Mouse (Mus musculus) hindbrain, embryonic 16.5 days (tissue): ENCODE measurements around the gene Fance. TPM values are rescaled to one million over a fixed set of nuclear protein-coding genes. Genes with fewer than 3 reads are reported as not detected.

ENCODE experiments used
- ATAC-seq: fragments of 200-750 bp; cut with Nextera tagmentation; 2 replicates; pipeline ENCODE4 v1.8.0; 2017; ENCODE audit warnings: moderate TSS enrichment, moderate library complexity
- H3K27ac ChIP-seq: fragments of 300-500 bp; sonication (generic); 2 replicates; pipeline ENCODE4 v1.5.1; 2014; ENCODE audit warnings: low read depth, mild to moderate bottlenecking, control low read depth, low read length, moderate library complexity
- H3K27me3 ChIP-seq: fragments of 300-500 bp; sonication (generic); replicated peaks from 2 replicates; pipeline ENCODE4 v1.6.1; 2014; ENCODE audit warnings: low read length; ENCODE audit not compliant: control insufficient read depth, insufficient read depth
- H3K36me3 ChIP-seq: fragments of 300-500 bp; sonication (generic); 2 replicates; pipeline ENCODE4 v1.6.1; 2014; ENCODE audit warnings: mild to moderate bottlenecking, low read length, moderate library complexity, mixed read lengths; ENCODE audit not compliant: control insufficient read depth, insufficient read depth
- H3K4me1 ChIP-seq: fragments of 300-500 bp; sonication (generic); 2 replicates; pipeline ENCODE4 v1.6.1; 2014; ENCODE audit warnings: low read depth, low read length; ENCODE audit not compliant: control insufficient read depth, insufficient read depth
- H3K4me2 ChIP-seq: fragments of 300-500 bp; sonication (generic); 2 replicates; pipeline ENCODE4 v1.6.1; 2014; ENCODE audit warnings: mild to moderate bottlenecking, low read length, control low read depth, moderate library complexity
- H3K4me3 ChIP-seq: fragments of 300-500 bp; sonication (generic); 2 replicates; pipeline ENCODE4 v1.5.1; 2014; ENCODE audit warnings: mild to moderate bottlenecking, low read length, control low read depth, moderate library complexity
- H3K9ac ChIP-seq: fragments of 300-500 bp; sonication (generic); 2 replicates; pipeline ENCODE4 v1.6.1; 2014; ENCODE audit warnings: low read depth, mild to moderate bottlenecking, control low read depth, low read length, moderate library complexity
- H3K9me3 ChIP-seq: fragments of 300-500 bp; sonication (generic); 2 replicates; pipeline ENCODE4 v1.6.1; 2014; ENCODE audit warnings: mild to moderate bottlenecking, low read length, moderate library complexity; ENCODE audit not compliant: control insufficient read depth
- WGBS: fragments of 180-500 bp; shearing (Covaris S2); extraction: QIAGEN DNeasy Blood & Tissue Kit; methylation state at CpG from one replicate; pipeline ENCODE4 v1.1.7; 2014; 5-methylcytosine and 5-hydroxymethylcytosine counted together
- polyA plus RNA-seq: library from polyadenylated mRNA; unstranded; fragments of >200 nt; fragmentation: Nextera tagmentation; extraction: Ambion mirVana; gene quantifications from 2 replicates; pipeline ENCODE4 v1.2.1, GENCODE M21; 2015

The Fance gene
- polyA plus RNA-seq, 1 experiment from 2014 or later: 25.0 TPM

GRCm38 (mm10) chr17:28287578-28287977 lies 25.7 kb upstream of the Fance start:
- no peak overlapping the region for H3K4me2 ChIP-seq
- H3K9ac ChIP-seq: no peak overlapping the region
- H3K4me1 ChIP-seq: peaks cover 6% of the 10 kb centered on the region; the same call in 1 of the 2 replicates
- H3K27me3 ChIP-seq: no peaks in the 10 kb centered on the region
- ATAC-seq: no peak
- H3K4me3 ChIP-seq: no peak overlapping the region
- WGBS: 63% methylated on average over 8 of the region's 8 CpGs
- no peaks in the 10 kb centered on the region for H3K9me3 ChIP-seq
- no peaks in the 10 kb centered on the region for H3K36me3 ChIP-seq
- H3K27ac ChIP-seq: no peak overlapping the region

GRCm38 (mm10) chr17:28287980-28288379 lies 25.3 kb upstream of the Fance start:
- no peak for ATAC-seq
- H3K4me2 ChIP-seq: no peak overlapping the region
- no peak overlapping the region for H3K9ac ChIP-seq
- H3K27me3 ChIP-seq: no peaks in the 10 kb centered on the region
- peaks cover 6% of the 10 kb centered on the region; the same call in 1 of the 2 replicates for H3K4me1 ChIP-seq
- H3K9me3 ChIP-seq: no peaks in the 10 kb centered on the region
- 69% methylated on average over 5 of the region's 5 CpGs for WGBS
- no peak overlapping the region for H3K4me3 ChIP-seq
- H3K27ac ChIP-seq: no peak overlapping the region
- H3K36me3 ChIP-seq: no peaks in the 10 kb centered on the region

- Histone ChIP-seq H3K27me3 (no peaks in the 10 kb centered on the region), H3K27ac (no peak overlapping the region), H3K4me1 (peaks cover 13% of the 10 kb centered on the region), H3K4me3 (no peak overlapping the region), H3K9me3 (no peaks in the 10 kb centered on the region), H3K36me3 (no peaks in the 10 kb centered on the region), H3K4me2 (no peak overlapping the region), H3K9ac (no peak overlapping the region)
- peak; percentile 58; the same call in 1 of the 2 replicates for ATAC-seq
- WGBS: 73% methylated on average over 3 of the region's 3 CpGs
These were observed 23.1 kb upstream of the Fance start for GRCm38 (mm10) chr17:28290262-28290661.

- H3K9ac ChIP-seq: no peak overlapping the region
- H3K27ac ChIP-seq: no peak overlapping the region
- WGBS: 80% methylated on average over 11 of the region's 11 CpGs
- no peaks in the 10 kb centered on the region for H3K27me3 ChIP-seq
- peaks cover 13% of the 10 kb centered on the region for H3K4me1 ChIP-seq
- ATAC-seq: no peak
- H3K36me3 ChIP-seq: no peaks in the 10 kb centered on the region
- H3K4me2 ChIP-seq: no peak overlapping the region
- H3K9me3 ChIP-seq: no peaks in the 10 kb centered on the region
- no peak overlapping the region for H3K4me3 ChIP-seq
These were observed 22.6 kb upstream of the Fance start for GRCm38 (mm10) chr17:28290671-28291070.

- no peaks in the 10 kb centered on the region for H3K27me3 ChIP-seq
- H3K9me3 ChIP-seq: no peaks in the 10 kb centered on the region
- H3K36me3 ChIP-seq: no peaks in the 10 kb centered on the region
- no peak overlapping the region for H3K9ac ChIP-seq
- peaks cover 7% of the 10 kb centered on the region for H3K4me1 ChIP-seq
- 89% methylated on average over 7 of the region's 7 CpGs for WGBS
- no peak overlapping the region for H3K27ac ChIP-seq
- H3K4me3 ChIP-seq: no peak overlapping the region
- no peak for ATAC-seq
- no peak overlapping the region for H3K4me2 ChIP-seq
These were observed 22.0 kb upstream of the Fance start for GRCm38 (mm10) chr17:28291346-28291745.

- 89% methylated on average over 4 of the region's 4 CpGs for WGBS
- Histone ChIP-seq H3K4me1 (peaks cover 7% of the 10 kb centered on the region), H3K4me3 (no peak overlapping the region), H3K4me2 (no peak overlapping the region), H3K36me3 (no peaks in the 10 kb centered on the region), H3K9ac (peak overlapping the region; percentile 22; the same call in 1 of the 2 replicates), H3K9me3 (no peaks in the 10 kb centered on the region), H3K27me3 (no peaks in the 10 kb centered on the region), H3K27ac (no peak overlapping the region)
- no peak for ATAC-seq
These were observed 19.6 kb upstream of the Fance start for GRCm38 (mm10) chr17:28293716-28294115.

- H3K9ac ChIP-seq: peak overlapping the region; percentile 13; the same call in 1 of the 2 replicates
- H3K4me2 ChIP-seq: no peak overlapping the region
- H3K9me3 ChIP-seq: no peaks in the 10 kb centered on the region
- no peaks in the 10 kb centered on the region for H3K27me3 ChIP-seq
- H3K4me3 ChIP-seq: no peak overlapping the region
- ATAC-seq: no peak
- peaks cover 7% of the 10 kb centered on the region for H3K4me1 ChIP-seq
- peaks cover 2% of the 10 kb centered on the region for H3K36me3 ChIP-seq
- 55% methylated on average over 17 of the region's 17 CpGs for WGBS
- H3K27ac ChIP-seq: peak overlapping the region; percentile 29; the same call in 1 of the 2 replicates
These were observed 18.6 kb upstream of the Fance start for GRCm38 (mm10) chr17:28294449-28295333.

GRCm38 (mm10) chr17:28298888-28299287 lies 14.4 kb upstream of the Fance start:
- Histone ChIP-seq H3K36me3 (peaks cover 2% of the 10 kb centered on the region), H3K4me1 (peaks cover 7% of the 10 kb centered on the region), H3K27me3 (no peaks in the 10 kb centered on the region), H3K4me3 (no peak overlapping the region), H3K4me2 (no peak overlapping the region), H3K9me3 (no peaks in the 10 kb centered on the region), H3K27ac (no peak overlapping the region), H3K9ac (no peak overlapping the region)
- no peak for ATAC-seq
- 93% methylated on average over 17 of the region's 17 CpGs for whole genome bisulfite sequencing

- Histone ChIP-seq H3K4me2 (no peak overlapping the region), H3K4me1 (peaks cover 5% of the 10 kb centered on the region), H3K9ac (no peak overlapping the region), H3K27me3 (no peaks in the 10 kb centered on the region), H3K27ac (no peak overlapping the region; the same call in 1 of the 2 replicates), H3K9me3 (no peaks in the 10 kb centered on the region), H3K36me3 (peaks cover 2% of the 10 kb centered on the region), H3K4me3 (no peak overlapping the region)
- 0 out of 2 replicates have a peak, but pooled peaks have one; percentile 17 for ATAC-seq
- 43% methylated on average over 6 of the region's 11 CpGs for WGBS
These were observed 13.5 kb upstream of the Fance start for GRCm38 (mm10) chr17:28299669-28300320.
